Mouse (Mus musculus) spleen, adult 2 months (tissue): ENCODE measurements around the gene Fam234b.

ENCODE experiments used
- CTCF ChIP-seq: fragments of 200-500 bp; IDR thresholded peaks from 2 replicates; pipeline ENCODE4 v1.5.1; 2011; ENCODE audit warnings: mild to moderate bottlenecking, inconsistent platforms; ENCODE audit not compliant: insufficient read depth, insufficient read length, insufficient replicate concordance; ENCODE audit errors: extremely low read depth
- POLR2A ChIP-seq: fragments of 200-500 bp; IDR thresholded peaks from 2 replicates; pipeline ENCODE4 v1.6.1; 2011; ENCODE audit warnings: low read depth, low read length, inconsistent platforms

- TF ChIP-seq CTCF = no peak
- TF ChIP-seq POLR2A = no peak
Measured at GRCm38 (mm10) chr6:135279286-135279685, 81.5 kb downstream of the Fam234b start.
